Mouse (Mus musculus): ENCODE data around the gene Creld2. TPM values are rescaled to one million over a fixed set of nuclear protein-coding genes. Genes with fewer than 3 reads are reported as not detected.

Gene Creld2
- total and polyA plus RNA-seq, 3 experiments = 10.8 to 25.8 (median 12.3) TPM

- no peaks in the 10 kb centered on the region for H3K36me3 ChIP-seq (replicated peaks)
- ATAC-seq (ENCODE audit: extremely low read depth, insufficient number of reproducible peaks, low FRiP score, poor library complexity, severe bottlenecking) = no peak
- no peak for DNase-seq (ENCODE audit: low spot score)
- TF ChIP-seq TAL1 (conservative IDR thresholded peaks at IDR 0.05; ENCODE audit: low read depth, low read length) = no peak
- no peak for TF ChIP-seq GATA2 (IDR thresholded peaks at IDR 0.05; ENCODE audit: borderline replicate concordance, low read depth, low read length)
- no peak for TF ChIP-seq POLR2AphosphoS5 (IDR thresholded peaks at IDR 0.05; ENCODE audit: insufficient replicate concordance, low read depth, low read length)
- TF ChIP-seq CTCF (IDR thresholded peaks at IDR 0.05; ENCODE audit: low read depth, low read length) = no peak
- no peak for TF ChIP-seq GATA1 (IDR thresholded peaks at IDR 0.05; ENCODE audit: borderline replicate concordance, low read length)
- H3K4me1 ChIP-seq (ENCODE audit: insufficient read depth, low read depth, low read length) = no peaks in the 10 kb centered on the region; the same call in 1 of the 2 replicates
- H3K4me3 ChIP-seq (ENCODE audit: low read depth, low read length) = no peak overlapping the region
- H3K9me3 ChIP-seq (replicated peaks) = no peaks in the 10 kb centered on the region
- peaks cover 41% of the 10 kb centered on the region for H3K27me3 ChIP-seq (ENCODE audit: insufficient read depth, low read length)
Measured at GRCm38 (mm10) chr15:88853106-88853505, 33.7 kb downstream of the Creld2 start.

- no peak for TF ChIP-seq POLR2AphosphoS5 (IDR thresholded peaks at IDR 0.05; ENCODE audit: insufficient replicate concordance, low read depth, low read length)
- TF ChIP-seq GATA2 (IDR thresholded peaks at IDR 0.05; ENCODE audit: borderline replicate concordance, low read depth, low read length) = no peak
- TF ChIP-seq TAL1 (conservative IDR thresholded peaks at IDR 0.05; ENCODE audit: low read depth, low read length) = no peak
- no peak for TF ChIP-seq CTCF (IDR thresholded peaks at IDR 0.05; ENCODE audit: low read depth, low read length)
- no peak for TF ChIP-seq GATA1 (IDR thresholded peaks at IDR 0.05; ENCODE audit: borderline replicate concordance, low read length)
- no peak overlapping the region for H3K4me3 ChIP-seq (ENCODE audit: low read depth, low read length)
- DNase-seq (ENCODE audit: low spot score) (no peak), ATAC-seq (ENCODE audit: extremely low read depth, insufficient number of reproducible peaks, low FRiP score, poor library complexity, severe bottlenecking) (no peak)
- no peaks in the 10 kb centered on the region for H3K36me3 ChIP-seq (replicated peaks)
- no peaks in the 10 kb centered on the region; the same call in 1 of the 2 replicates for H3K4me1 ChIP-seq (ENCODE audit: insufficient read depth, low read depth, low read length)
- no peaks in the 10 kb centered on the region for H3K9me3 ChIP-seq (replicated peaks)
- peaks cover 43% of the 10 kb centered on the region for H3K27me3 ChIP-seq (ENCODE audit: insufficient read depth, low read length)
Measured at GRCm38 (mm10) chr15:88854119-88854968, 34.9 kb downstream of the Creld2 start.

GRCm38 (mm10) chr15:88854969-88855830, 35.8 kb downstream of the Creld2 start:
- no peak for TF ChIP-seq POLR2AphosphoS5 (IDR thresholded peaks at IDR 0.05; ENCODE audit: insufficient replicate concordance, low read depth, low read length)
- TF ChIP-seq TAL1 (conservative IDR thresholded peaks at IDR 0.05; ENCODE audit: low read depth, low read length) = no peak
- TF ChIP-seq CTCF (IDR thresholded peaks at IDR 0.05; ENCODE audit: low read depth, low read length) = no peak
- TF ChIP-seq GATA1 (IDR thresholded peaks at IDR 0.05; ENCODE audit: borderline replicate concordance, low read length) = no peak
- no peak for TF ChIP-seq GATA2 (IDR thresholded peaks at IDR 0.05; ENCODE audit: borderline replicate concordance, low read depth, low read length)
- Histone ChIP-seq H3K9me3 (replicated peaks) (no peaks in the 10 kb centered on the region), H3K4me3 (ENCODE audit: low read depth, low read length) (no peak overlapping the region), H3K36me3 (replicated peaks) (no peaks in the 10 kb centered on the region), H3K4me1 (ENCODE audit: insufficient read depth, low read depth, low read length) (no peaks in the 10 kb centered on the region; the same call in 1 of the 2 replicates), H3K27me3 (ENCODE audit: insufficient read depth, low read length) (peaks cover 43% of the 10 kb centered on the region)
- ATAC-seq (ENCODE audit: extremely low read depth, insufficient number of reproducible peaks, low FRiP score, poor library complexity, severe bottlenecking) (no peak), DNase-seq (ENCODE audit: low spot score) (no peak)

- Histone ChIP-seq H3K27me3 (ENCODE audit: insufficient read depth, low read length) (peaks cover 40% of the 10 kb centered on the region), H3K4me1 (ENCODE audit: insufficient read depth, low read depth, low read length) (no peaks in the 10 kb centered on the region; the same call in 1 of the 2 replicates), H3K9me3 (replicated peaks) (no peaks in the 10 kb centered on the region), H3K4me3 (ENCODE audit: low read depth, low read length) (no peak overlapping the region), H3K36me3 (replicated peaks) (no peaks in the 10 kb centered on the region)
- no peak for DNase-seq (ENCODE audit: low spot score)
- ATAC-seq (ENCODE audit: extremely low read depth, insufficient number of reproducible peaks, low FRiP score, poor library complexity, severe bottlenecking) = no peak
- TF ChIP-seq CTCF (IDR thresholded peaks at IDR 0.05; ENCODE audit: low read depth, low read length) (no peak), GATA2 (IDR thresholded peaks at IDR 0.05; ENCODE audit: borderline replicate concordance, low read depth, low read length) (no peak), TAL1 (conservative IDR thresholded peaks at IDR 0.05; ENCODE audit: low read depth, low read length) (no peak), GATA1 (IDR thresholded peaks at IDR 0.05; ENCODE audit: borderline replicate concordance, low read length) (no peak), POLR2AphosphoS5 (IDR thresholded peaks at IDR 0.05; ENCODE audit: insufficient replicate concordance, low read depth, low read length) (no peak)
Measured at GRCm38 (mm10) chr15:88855896-88856417, 36.5 kb downstream of the Creld2 start.

GRCm38 (mm10) chr15:88856613-88857012, 37.2 kb downstream of the Creld2 start:
- Histone ChIP-seq H3K4me3 (ENCODE audit: low read depth, low read length) (no peak overlapping the region), H3K27me3 (ENCODE audit: insufficient read depth, low read length) (peaks cover 38% of the 10 kb centered on the region), H3K4me1 (ENCODE audit: insufficient read depth, low read depth, low read length) (peaks cover 3% of the 10 kb centered on the region), H3K36me3 (replicated peaks) (no peaks in the 10 kb centered on the region), H3K9me3 (replicated peaks) (peaks cover 3% of the 10 kb centered on the region)
- ATAC-seq (ENCODE audit: extremely low read depth, insufficient number of reproducible peaks, low FRiP score, poor library complexity, severe bottlenecking) = no peak
- no peak for DNase-seq (ENCODE audit: low spot score)
- TF ChIP-seq POLR2AphosphoS5 (IDR thresholded peaks at IDR 0.05; ENCODE audit: insufficient replicate concordance, low read depth, low read length) = no peak
- TF ChIP-seq GATA1 (IDR thresholded peaks at IDR 0.05; ENCODE audit: borderline replicate concordance, low read length) = no peak
- no peak for TF ChIP-seq CTCF (IDR thresholded peaks at IDR 0.05; ENCODE audit: low read depth, low read length)
- TF ChIP-seq GATA2 (IDR thresholded peaks at IDR 0.05; ENCODE audit: borderline replicate concordance, low read depth, low read length) = no peak
- TF ChIP-seq TAL1 (conservative IDR thresholded peaks at IDR 0.05; ENCODE audit: low read depth, low read length) = no peak
